Mouse (Mus musculus): ENCODE results near the gene Adh4.
"Not testable (repeated sequence)": the region's sequence is repeated elsewhere in the genome, so short reads cannot be mapped to it uniquely, and the experiment has no call there.

The Adh4 gene

GRCm38 (mm10) chr3:138415121-138415690 lies at the start of gene Adh4:
TSS of gene Adh4 (plus strand) at chr3:138415466.
- in situ Hi-C loops (cut with MboI, MseI): no loop called here

- in situ Hi-C loops (cut with MboI, MseI): no loop called here
Observed at GRCm38 (mm10) chr3:138366181-138366580, 49.1 kb upstream of the Adh4 start.

GRCm38 (mm10) chr3:138369546-138369945 lies 45.7 kb upstream of the Adh4 start:
- in situ Hi-C loops (cut with MboI, MseI): no loop called here

- in situ Hi-C loops (cut with MboI, MseI): not testable (repeated sequence)
Observed at GRCm38 (mm10) chr3:138370289-138370688, 45.0 kb upstream of the Adh4 start.

- in situ Hi-C loops (cut with MboI, MseI): no loop called here
Observed at GRCm38 (mm10) chr3:138373920-138374319, 41.3 kb upstream of the Adh4 start.

GRCm38 (mm10) chr3:138375148-138375547 lies 40.1 kb upstream of the Adh4 start:
- in situ Hi-C loops (cut with MboI, MseI): no loop called here

- in situ Hi-C loops (cut with MboI, MseI): no loop called here
Observed at GRCm38 (mm10) chr3:138381133-138381532, 34.1 kb upstream of the Adh4 start.

GRCm38 (mm10) chr3:138387155-138387554 lies 28.1 kb upstream of the Adh4 start:
- in situ Hi-C loops (cut with MboI, MseI): no loop called here

GRCm38 (mm10) chr3:138404872-138405271 lies 10.4 kb upstream of the Adh4 start:
- in situ Hi-C loops (cut with MboI, MseI): no loop called here

- in situ Hi-C loops (cut with MboI, MseI): no loop called here
Observed at GRCm38 (mm10) chr3:138405341-138405740, 9.9 kb upstream of the Adh4 start.

GRCm38 (mm10) chr3:138405840-138406239 lies 9.4 kb upstream of the Adh4 start:
- in situ Hi-C loops (cut with MboI, MseI): no loop called here

GRCm38 (mm10) chr3:138407920-138408319 lies 7.3 kb upstream of the Adh4 start:
- in situ Hi-C loops (cut with MboI, MseI): no loop called here

GRCm38 (mm10) chr3:138409585-138409984 lies 5.7 kb upstream of the Adh4 start:
- in situ Hi-C loops (cut with MboI, MseI): no loop called here

- in situ Hi-C loops (cut with MboI, MseI): loop anchor here (5.0 kb wide), 1 partner anchor 63 kb away; no protein-coding TSS in a partner anchor
Observed at GRCm38 (mm10) chr3:138410211-138410610, 5.1 kb upstream of the Adh4 start.

GRCm38 (mm10) chr3:138419369-138419768 lies 4.1 kb downstream of the Adh4 start:
- in situ Hi-C loops (cut with MboI, MseI): no loop called here

- in situ Hi-C loops (cut with MboI, MseI): no loop called here
Observed at GRCm38 (mm10) chr3:138420385-138420784, 5.1 kb downstream of the Adh4 start.

GRCm38 (mm10) chr3:138423664-138424063 lies 8.4 kb downstream of the Adh4 start:
- in situ Hi-C loops (cut with MboI, MseI): no loop called here

- in situ Hi-C loops (cut with MboI, MseI): no loop called here
Observed at GRCm38 (mm10) chr3:138424247-138424646, 9.0 kb downstream of the Adh4 start.

- in situ Hi-C loops (cut with MboI, MseI): loop anchor here (5.0 to 25.0 kb wide), 2 partner anchors 203 to 443 kb away; partner anchors contain the start of gene Dapp1
Observed at GRCm38 (mm10) chr3:138430360-138430976, 15.2 kb downstream of the Adh4 start.

GRCm38 (mm10) chr3:138431835-138432234 lies 16.6 kb downstream of the Adh4 start:
- in situ Hi-C loops (cut with MboI, MseI): loop anchor here (5.0 to 25.0 kb wide), 2 partner anchors 205 to 445 kb away; partner anchors contain the start of gene Dapp1

GRCm38 (mm10) chr3:138438716-138439115 lies 23.4 kb downstream of the Adh4 start:
- in situ Hi-C loops (cut with MboI, MseI): loop anchor here (25.0 kb wide), 1 partner anchor 451 kb away; the partner anchor contains the start of gene Dapp1

GRCm38 (mm10) chr3:138442203-138442602 lies 26.9 kb downstream of the Adh4 start:
- in situ Hi-C loops (cut with MboI, MseI): loop anchor here (25.0 kb wide), 1 partner anchor 455 kb away; the partner anchor contains the start of gene Dapp1
